Mouse (Mus musculus): ENCODE measurements around the gene Ctdnep1.
A peak's percentile ranks its signal among the peaks of the same experiment; 100 is the strongest.

Gene Ctdnep1

GRCm38 (mm10) chr11:69968793-69969192 is 12.2 kb upstream of the Ctdnep1 start:
- H3K9me3 ChIP-seq (ENCODE audit: low read length): no peaks in the 10 kb centered on the region
- peaks cover 58% of the 10 kb centered on the region for H3K36me3 ChIP-seq (ENCODE audit: insufficient read depth, low read length)
- no peak for TF ChIP-seq CTCF (conservative IDR thresholded peaks at IDR 0.05; ENCODE audit: low read length)
- TF ChIP-seq NANOG (IDR thresholded peaks at IDR 0.05; ENCODE audit: borderline replicate concordance, low read length): no peak
- TF ChIP-seq POU5F1 (IDR thresholded peaks at IDR 0.05; ENCODE audit: borderline replicate concordance, low read length): no peak
- H3K4me1 ChIP-seq (replicated peaks; ENCODE audit: low read depth, low read length): peaks cover 32% of the 10 kb centered on the region
- H3K27me3 ChIP-seq (ENCODE audit: insufficient read depth, low read length): peaks cover 32% of the 10 kb centered on the region
- H3K4me3 ChIP-seq (replicated peaks; ENCODE audit: low read length): no peak overlapping the region

DNA sequence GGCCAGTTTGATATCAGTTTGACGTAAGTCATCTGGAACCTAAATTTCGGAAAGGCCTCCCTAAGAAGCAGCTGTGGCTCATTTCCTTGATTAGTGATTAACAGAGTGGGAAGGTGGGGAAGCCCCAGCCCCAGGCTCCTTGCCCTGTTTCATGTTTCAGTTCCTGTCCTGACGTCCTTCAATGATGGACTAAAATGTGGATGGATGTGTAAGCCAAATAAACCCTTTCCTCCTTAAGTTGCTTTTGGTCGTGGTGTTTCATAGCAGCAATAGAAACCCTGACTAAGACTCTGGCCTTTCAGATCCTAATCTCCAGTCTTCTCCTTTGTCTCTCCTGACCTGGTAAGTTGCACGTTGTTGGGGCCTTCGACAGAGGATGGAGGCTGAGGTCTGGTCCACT is 10.7 kb upstream of the Ctdnep1 start:
- Histone ChIP-seq H3K9me3 (ENCODE audit: low read length) (no peaks in the 10 kb centered on the region), H3K27me3 (ENCODE audit: insufficient read depth, low read length) (peaks cover 17% of the 10 kb centered on the region), H3K4me1 (replicated peaks; ENCODE audit: low read depth, low read length) (peaks cover 23% of the 10 kb centered on the region), H3K36me3 (ENCODE audit: insufficient read depth, low read length) (peaks cover 73% of the 10 kb centered on the region), H3K4me3 (replicated peaks; ENCODE audit: low read length) (no peak overlapping the region)
- no peak for TF ChIP-seq CTCF (conservative IDR thresholded peaks at IDR 0.05; ENCODE audit: low read length)
- no peak for TF ChIP-seq NANOG (IDR thresholded peaks at IDR 0.05; ENCODE audit: borderline replicate concordance, low read length)
- no peak for TF ChIP-seq POU5F1 (IDR thresholded peaks at IDR 0.05; ENCODE audit: borderline replicate concordance, low read length)

DNA sequence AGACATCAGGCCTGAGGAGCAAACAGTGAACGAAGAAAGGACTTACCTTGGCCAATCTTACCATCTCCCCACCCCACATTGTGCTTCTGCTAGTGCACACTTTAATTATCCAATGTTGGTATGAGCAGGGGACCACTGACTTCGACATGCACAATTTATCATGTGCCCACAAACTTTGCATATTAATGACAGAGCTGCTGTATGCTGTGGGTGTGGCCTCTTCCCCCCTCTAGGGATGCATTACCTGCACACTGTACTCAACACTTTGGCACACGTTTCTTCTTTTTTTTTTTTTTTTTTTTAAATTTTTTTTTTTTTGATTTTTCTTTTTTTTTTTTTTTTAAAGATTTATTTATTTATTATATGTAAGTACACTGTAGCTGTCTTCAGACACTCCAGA is 10.2 kb upstream of the Ctdnep1 start:
- Histone ChIP-seq H3K27me3 (ENCODE audit: insufficient read depth, low read length) (peaks cover 12% of the 10 kb centered on the region), H3K4me3 (replicated peaks; ENCODE audit: low read length) (no peak overlapping the region), H3K9me3 (ENCODE audit: low read length) (no peaks in the 10 kb centered on the region), H3K4me1 (replicated peaks; ENCODE audit: low read depth, low read length) (peaks cover 21% of the 10 kb centered on the region), H3K36me3 (ENCODE audit: insufficient read depth, low read length) (peaks cover 78% of the 10 kb centered on the region)
- no peak for TF ChIP-seq NANOG (IDR thresholded peaks at IDR 0.05; ENCODE audit: borderline replicate concordance, low read length)

- Histone ChIP-seq H3K4me3 (replicated peaks; ENCODE audit: low read length) (no peak overlapping the region), H3K27me3 (ENCODE audit: insufficient read depth, low read length) (no peaks in the 10 kb centered on the region), H3K9me3 (ENCODE audit: low read length) (no peaks in the 10 kb centered on the region), H3K4me1 (replicated peaks; ENCODE audit: low read depth, low read length) (peaks cover 13% of the 10 kb centered on the region), H3K36me3 (ENCODE audit: insufficient read depth, low read length) (peaks cover 85% of the 10 kb centered on the region)
- TF ChIP-seq NANOG (IDR thresholded peaks at IDR 0.05; ENCODE audit: borderline replicate concordance, low read length) (no peak), CTCF (conservative IDR thresholded peaks at IDR 0.05; ENCODE audit: low read length) (no peak), POU5F1 (IDR thresholded peaks at IDR 0.05; ENCODE audit: borderline replicate concordance, low read length) (no peak)
These were observed 6.0 kb upstream of the Ctdnep1 start for GRCm38 (mm10) chr11:69974907-69975306.

- H3K36me3 ChIP-seq (ENCODE audit: insufficient read depth, low read length): peaks cover 76% of the 10 kb centered on the region
- H3K4me1 ChIP-seq (replicated peaks; ENCODE audit: low read depth, low read length): peaks cover 11% of the 10 kb centered on the region
- TF ChIP-seq CTCF (conservative IDR thresholded peaks at IDR 0.05; ENCODE audit: low read length): no peak
- no peak for TF ChIP-seq POU5F1 (IDR thresholded peaks at IDR 0.05; ENCODE audit: borderline replicate concordance, low read length)
- TF ChIP-seq NANOG (IDR thresholded peaks at IDR 0.05; ENCODE audit: borderline replicate concordance, low read length): no peak
- no peak overlapping the region for H3K4me3 ChIP-seq (replicated peaks; ENCODE audit: low read length)
- no peaks in the 10 kb centered on the region for H3K27me3 ChIP-seq (ENCODE audit: insufficient read depth, low read length)
- H3K9me3 ChIP-seq (ENCODE audit: low read length): no peaks in the 10 kb centered on the region
These were observed 4.7 kb upstream of the Ctdnep1 start for GRCm38 (mm10) chr11:69976271-69976670.

DNA sequence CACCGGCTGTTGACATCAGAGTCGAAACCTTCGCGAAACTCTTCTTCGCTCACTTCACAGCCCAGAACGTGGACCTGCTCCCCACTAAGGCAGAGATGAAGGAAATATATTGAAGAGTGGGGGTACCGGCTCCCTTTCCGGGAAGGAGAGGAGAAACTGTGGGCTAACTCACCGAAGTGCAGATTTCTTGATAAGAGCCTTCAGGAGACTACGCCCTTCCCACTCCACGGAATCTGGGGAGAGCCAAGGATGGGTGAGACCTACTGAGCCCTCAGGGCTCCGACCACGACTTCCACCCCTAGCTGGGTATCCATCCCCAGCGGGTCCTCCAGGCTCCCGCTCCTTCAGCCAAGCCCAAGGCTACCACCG is 1.1 kb upstream of the Ctdnep1 start:
- Histone ChIP-seq H3K27me3 (ENCODE audit: insufficient read depth, low read length) (no peaks in the 10 kb centered on the region), H3K4me1 (replicated peaks; ENCODE audit: low read depth, low read length) (peaks cover 31% of the 10 kb centered on the region), H3K36me3 (ENCODE audit: insufficient read depth, low read length) (peaks cover 60% of the 10 kb centered on the region), H3K9me3 (ENCODE audit: low read length) (no peaks in the 10 kb centered on the region), H3K4me3 (replicated peaks; ENCODE audit: low read length) (peak overlapping the region; percentile 98)
- TF ChIP-seq NANOG (IDR thresholded peaks at IDR 0.05; ENCODE audit: borderline replicate concordance, low read length) (no peak), POU5F1 (IDR thresholded peaks at IDR 0.05; ENCODE audit: borderline replicate concordance, low read length) (no peak), CTCF (conservative IDR thresholded peaks at IDR 0.05; ENCODE audit: low read length) (no peak)

GRCm38 (mm10) chr11:69980196-69981140 is 488 bp upstream of the Ctdnep1 start:
- TF ChIP-seq POU5F1 (IDR thresholded peaks at IDR 0.05; ENCODE audit: borderline replicate concordance, low read length) (no peak), NANOG (IDR thresholded peaks at IDR 0.05; ENCODE audit: borderline replicate concordance, low read length) (0 out of 2 replicates have a peak, but pooled peaks have one; percentile 3), CTCF (conservative IDR thresholded peaks at IDR 0.05; ENCODE audit: low read length) (no peak)
- Histone ChIP-seq H3K36me3 (ENCODE audit: insufficient read depth, low read length) (peaks cover 60% of the 10 kb centered on the region), H3K9me3 (ENCODE audit: low read length) (no peaks in the 10 kb centered on the region)

GRCm38 (mm10) chr11:69982225-69982624 is 1.3 kb downstream of the Ctdnep1 start, which contains the start of gene Elp5:
Gene Elp5, minus strand, starts transcription at chr11:69982517.
- Histone ChIP-seq H3K4me3 (replicated peaks; ENCODE audit: low read length) (peak within 1 kb of the TSS; percentile 98), H3K27me3 (ENCODE audit: insufficient read depth, low read length) (no peaks in the 10 kb centered on the region), H3K4me1 (replicated peaks; ENCODE audit: low read depth, low read length) (peaks cover 31% of the 10 kb centered on the region), H3K36me3 (ENCODE audit: insufficient read depth, low read length) (peaks cover 59% of the 10 kb centered on the region), H3K9me3 (ENCODE audit: low read length) (no peaks in the 10 kb centered on the region)
- TF ChIP-seq NANOG (IDR thresholded peaks at IDR 0.05; ENCODE audit: borderline replicate concordance, low read length): no peak
- no peak for TF ChIP-seq CTCF (conservative IDR thresholded peaks at IDR 0.05; ENCODE audit: low read length)
- no peak for TF ChIP-seq POU5F1 (IDR thresholded peaks at IDR 0.05; ENCODE audit: borderline replicate concordance, low read length)

More at GRCm38 (mm10) chr11:69980196-69981140, 488 bp upstream of the Ctdnep1 start:
- H3K4me3 ChIP-seq (replicated peaks; ENCODE audit: low read length): peak overlapping the region; percentile 98
- H3K27me3 ChIP-seq (ENCODE audit: insufficient read depth, low read length): no peaks in the 10 kb centered on the region
- peaks cover 31% of the 10 kb centered on the region for H3K4me1 ChIP-seq (replicated peaks; ENCODE audit: low read depth, low read length)
